In the genomic region with DNA sequence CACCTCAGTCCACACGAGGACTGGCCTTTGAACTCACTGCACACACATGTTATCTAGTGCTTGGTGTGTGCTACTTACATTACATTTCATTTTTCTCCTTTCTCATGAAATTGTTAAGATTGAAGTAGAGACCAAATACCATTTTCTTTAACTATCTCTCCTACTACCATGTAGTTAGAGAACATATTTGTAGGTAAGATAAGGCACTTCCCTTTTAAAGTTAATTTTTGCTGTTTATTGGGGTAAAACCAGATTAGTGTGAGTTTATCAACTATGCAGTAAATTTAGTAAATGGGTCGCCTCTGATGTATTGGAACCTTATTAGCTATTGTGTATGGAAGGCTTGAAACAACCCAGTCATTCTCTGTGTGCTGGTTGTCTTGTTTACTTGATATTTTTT, we compare ENCODE assay signal across 43 mouse cellular contexts. TPM values are rescaled to one million over a fixed set of nuclear protein-coding genes. Genes with fewer than 3 reads are reported as not detected.
"Had no signal": no experiment of that assay in that cellular context is flagged by ENCODE, and none has a peak within 500 bp of the region (broad histone marks: within the 10 kb centered on the region; RNA-seq: fewer than 3 reads in every experiment).

No protein-coding gene starts in this region.

- H3K4me3 ChIP-seq: heart, embryonic 10.5 days; heart, embryonic 12.5 days; heart, embryonic 13.5 days; heart, embryonic 15.5 days; hindbrain, embryonic 10.5 days; hindbrain, embryonic 12.5 days; hindbrain, embryonic 13.5 days; hindbrain, embryonic 15.5 days; intestine, embryonic 15.5 days; kidney, embryonic 15.5 days; layer of hippocampus, adult 2 months had no signal

- H3K36me3 ChIP-seq: heart, embryonic 10.5 days; heart, embryonic 12.5 days; heart, embryonic 13.5 days; heart, embryonic 15.5 days; hindbrain, embryonic 10.5 days; hindbrain, embryonic 12.5 days; hindbrain, embryonic 13.5 days; hindbrain, embryonic 15.5 days; intestine, embryonic 15.5 days; kidney, embryonic 15.5 days had no signal

- H3K27me3 ChIP-seq: heart, embryonic 12.5 days; heart, embryonic 13.5 days; heart, embryonic 15.5 days; hindbrain, embryonic 13.5 days; hindbrain, embryonic 15.5 days; intestine, embryonic 15.5 days had no signal

- H3K9me3 ChIP-seq: heart, embryonic 10.5 days; heart, embryonic 12.5 days; heart, embryonic 13.5 days; heart, embryonic 15.5 days; hindbrain, embryonic 10.5 days; hindbrain, embryonic 12.5 days; hindbrain, embryonic 13.5 days; hindbrain, embryonic 15.5 days; intestine, embryonic 15.5 days; kidney, embryonic 15.5 days had no signal

- DNase-seq: heart, postnatal 10 days; heart, postnatal 14 days; heart, postnatal 36 days; heart, postnatal 4 days; kidney, adult 11 months; kidney, adult 18-20 months; kidney, adult 2 months; kidney, adult 8-10 months; kidney, adult 9 months; kidney, postnatal 10 days; kidney, postnatal 14 days; kidney, postnatal 25 days; kidney, postnatal 36 days; kidney, postnatal 4 days; layer of hippocampus, adult 9-11 months; layer of hippocampus, postnatal 36 days had no signal

- H3K4me1 ChIP-seq: hindbrain, embryonic 12.5 days; hindbrain, embryonic 13.5 days; hindbrain, embryonic 15.5 days; intestine, embryonic 15.5 days; kidney, embryonic 15.5 days had no signal

- H3K27ac ChIP-seq: heart, embryonic 10.5 days; heart, embryonic 13.5 days; heart, embryonic 15.5 days; hindbrain, embryonic 12.5 days; hindbrain, embryonic 13.5 days; hindbrain, embryonic 14.5 days; hindbrain, embryonic 15.5 days; hindbrain, postnatal 0 days; intestine, embryonic 15.5 days; kidney, embryonic 15.5 days; kidney, postnatal 0 days; layer of hippocampus, adult 2 months had no signal

- ATAC-seq: hindbrain, embryonic 16.5 days; hindbrain, postnatal 0 days; inflammation-experienced regulatory T-cells, adult 6 months; intestine, embryonic 15.5 days; intestine, embryonic 16.5 days; intestine, postnatal 0 days had no signal

- H3K9ac ChIP-seq: heart, embryonic 12.5 days; heart, embryonic 13.5 days; heart, embryonic 15.5 days; hindbrain, embryonic 12.5 days; hindbrain, embryonic 13.5 days; hindbrain, embryonic 14.5 days; hindbrain, embryonic 15.5 days; intestine, embryonic 15.5 days; kidney, embryonic 15.5 days had no signal

RNA-seq across cellular contexts. Expression of gene Rd3l, which starts 2.0 kb away (rescaled TPM):
- total RNA-seq: hematopoietic stem cell, adult 5-6 weeks; layer of hippocampus, adult 2 months; layer of hippocampus, adult 8-10 months; layer of hippocampus, postnatal 10 days; layer of hippocampus, postnatal 25 days; layer of hippocampus, postnatal 36 days had no signal
- polyA plus RNA-seq: hindbrain, embryonic 10.5 days; hindbrain, embryonic 11.5 days; hindbrain, embryonic 12.5 days; hindbrain, embryonic 13.5 days; hindbrain, embryonic 14.5 days; hindbrain, embryonic 15.5 days; hindbrain, embryonic 16.5 days; hindbrain, postnatal 0 days; inflammation-experienced regulatory T-cells, adult 6 months; intestine, embryonic 14.5 days; intestine, embryonic 15.5 days; intestine, embryonic 16.5 days; intestine, postnatal 0 days; kidney, adult 2 months; kidney, embryonic 14.5 days; kidney, embryonic 15.5 days; kidney, embryonic 16.5 days; kidney, postnatal 0 days; large intestine, adult 2 months had no signal

RNA-seq across cellular contexts. Expression of gene Tdrd9, which starts 11.8 kb away (rescaled TPM):
- polyA plus RNA-seq: kidney, adult 2 months had no signal
